Mouse (Mus musculus): Measurements from ENCODE around the gene Ankrd33. TPM values are rescaled to one million over a fixed set of nuclear protein-coding genes. Genes with fewer than 3 reads are reported as not detected.

The Ankrd33 gene
- polyA plus RNA-seq, 1 experiment from 2014 or later = not detected

DNA sequence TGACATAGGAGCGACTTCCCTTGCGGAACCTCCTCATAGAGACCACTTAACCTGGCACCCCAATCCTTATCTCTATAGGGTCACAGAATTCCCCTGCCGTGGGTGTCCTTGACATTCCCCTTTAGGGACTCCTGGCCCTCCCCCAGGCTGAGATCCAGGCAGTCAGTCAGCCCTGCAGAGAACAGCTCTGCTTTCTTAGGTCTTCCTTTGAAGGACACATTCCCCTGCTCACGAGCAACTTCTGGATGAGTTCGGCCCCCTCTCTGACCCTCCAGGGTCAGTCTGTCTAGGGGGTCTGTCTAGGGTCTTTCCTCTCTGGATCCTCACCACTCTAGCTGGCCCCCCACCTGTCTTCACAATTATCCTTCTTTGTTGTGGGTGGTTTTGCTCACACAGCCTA is 13.9 kb downstream of the Ankrd33 start:
- Histone ChIP-seq H3K27ac (no peak overlapping the region), H3K9me3 (no peaks in the 10 kb centered on the region), H3K27me3 (replicated peaks) (peaks cover 3% of the 10 kb centered on the region; the same call in 1 of the 2 replicates), H3K4me1 (peaks cover 65% of the 10 kb centered on the region), H3K9ac (peak overlapping the region; percentile 65; the same call in 1 of the 2 replicates), H3K4me2 (peak overlapping the region; percentile 83), H3K36me3 (no peaks in the 10 kb centered on the region), H3K4me3 (replicated peaks) (peak overlapping the region; percentile 55)
- ATAC-seq (ENCODE audit: insufficient read depth, low FRiP score, low read depth) = no peak
- WGBS = 31% methylated on average over 5 of the region's 5 CpGs

DNA sequence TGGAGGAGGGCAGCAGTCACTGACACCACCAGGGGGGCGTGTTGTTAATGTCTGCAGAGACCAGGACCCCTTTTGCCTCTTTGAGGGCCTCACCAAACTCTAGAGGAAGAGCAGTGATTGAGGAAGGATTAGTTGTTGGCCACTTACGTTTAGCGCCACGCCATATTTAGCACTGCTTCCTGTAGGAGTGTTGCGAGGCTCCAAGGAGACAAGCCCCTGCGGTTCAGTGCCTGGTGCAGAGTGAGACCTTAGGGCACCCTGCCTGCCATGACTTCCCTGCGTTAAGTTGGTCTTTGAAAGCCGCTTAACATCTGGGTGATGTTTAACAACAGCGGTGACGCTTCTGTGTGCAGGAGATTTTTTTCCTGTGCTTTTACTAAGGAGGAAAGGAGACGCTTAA is 15.9 kb downstream of the Ankrd33 start:
- no peak for ATAC-seq (ENCODE audit: insufficient read depth, low FRiP score, low read depth)
- H3K27me3 ChIP-seq (replicated peaks) = peaks cover 3% of the 10 kb centered on the region; the same call in 1 of the 2 replicates
- H3K4me1 ChIP-seq = peaks cover 67% of the 10 kb centered on the region
- H3K4me3 ChIP-seq (replicated peaks) = no peak overlapping the region
- H3K4me2 ChIP-seq = peak overlapping the region; percentile 32
- H3K36me3 ChIP-seq = no peaks in the 10 kb centered on the region
- 23% methylated on average over 11 of the region's 11 CpGs for WGBS
- H3K27ac ChIP-seq = peak overlapping the region; percentile 48; the same call in 1 of the 2 replicates
- H3K9ac ChIP-seq = no peak overlapping the region
- H3K9me3 ChIP-seq = no peaks in the 10 kb centered on the region

DNA sequence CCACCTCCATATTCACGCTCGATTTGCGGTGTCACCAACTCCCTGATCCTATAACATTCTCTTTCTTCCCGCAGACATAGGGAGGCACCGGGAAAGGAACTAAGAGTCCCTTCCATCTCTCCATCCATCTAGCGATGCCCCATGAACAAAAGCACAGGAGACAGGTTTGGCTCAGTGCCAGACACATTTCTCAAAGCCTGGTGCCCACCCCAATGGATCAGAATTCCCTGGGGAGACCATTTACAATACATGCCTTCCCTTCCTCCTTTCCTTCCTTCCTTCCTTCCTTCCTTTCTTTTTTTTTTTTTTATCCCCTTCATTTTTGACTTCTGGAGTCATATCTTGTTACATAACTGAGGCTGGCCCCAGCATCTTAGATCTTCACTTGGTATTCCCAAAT is 16.5 kb downstream of the Ankrd33 start:
- Histone ChIP-seq H3K36me3 (no peaks in the 10 kb centered on the region), H3K4me2 (peak overlapping the region; percentile 32; the same call in 1 of the 2 replicates), H3K27ac (peak overlapping the region; percentile 88; the same call in 1 of the 2 replicates), H3K27me3 (replicated peaks) (peaks cover 3% of the 10 kb centered on the region; the same call in 1 of the 2 replicates), H3K4me3 (replicated peaks) (no peak overlapping the region), H3K4me1 (peaks cover 65% of the 10 kb centered on the region), H3K9me3 (no peaks in the 10 kb centered on the region), H3K9ac (no peak overlapping the region)
- ATAC-seq (ENCODE audit: insufficient read depth, low FRiP score, low read depth) = no peak
- WGBS = 60% methylated on average over 6 of the region's 6 CpGs

DNA sequence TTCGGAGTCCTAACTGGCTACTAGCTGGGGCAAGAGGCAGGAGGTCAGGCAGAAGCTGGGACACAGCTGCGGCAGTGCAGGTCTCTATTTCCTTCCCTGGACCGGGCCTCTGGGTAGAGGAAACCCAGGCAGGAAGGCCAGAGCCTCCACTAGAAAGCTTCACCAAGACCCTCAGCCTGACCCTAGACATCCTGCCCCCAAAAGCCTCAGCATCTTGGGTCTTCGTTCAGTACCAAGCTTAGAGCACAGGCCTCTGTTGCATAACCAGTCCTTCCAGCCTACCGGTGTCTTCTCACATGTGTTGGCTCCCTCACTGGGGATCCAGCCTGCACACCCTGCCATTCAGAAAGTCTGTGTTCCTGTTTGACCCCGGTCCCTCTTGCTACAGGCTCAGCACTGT is 17.2 kb downstream of the Ankrd33 start:
- Histone ChIP-seq H3K27me3 (replicated peaks) (peaks cover 3% of the 10 kb centered on the region; the same call in 1 of the 2 replicates), H3K9me3 (no peaks in the 10 kb centered on the region), H3K4me3 (replicated peaks) (no peak overlapping the region), H3K4me1 (peaks cover 63% of the 10 kb centered on the region), H3K27ac (peak overlapping the region; percentile 88), H3K9ac (no peak overlapping the region), H3K36me3 (peaks cover 7% of the 10 kb centered on the region; the same call in 1 of the 2 replicates), H3K4me2 (no peak overlapping the region)
- no peak for ATAC-seq (ENCODE audit: insufficient read depth, low FRiP score, low read depth)
- WGBS = 61% methylated on average over 6 of the region's 6 CpGs

GRCm38 (mm10) chr15:101133993-101134704 is 18.6 kb downstream of the Ankrd33 start:
- H3K27me3 ChIP-seq (replicated peaks) = peaks cover 3% of the 10 kb centered on the region; the same call in 1 of the 2 replicates
- H3K4me3 ChIP-seq (replicated peaks) = peak overlapping the region; percentile 31
- 21% methylated on average over 15 of the region's 15 CpGs for WGBS
- peaks cover 54% of the 10 kb centered on the region for H3K4me1 ChIP-seq
- peak; percentile 52; the same call in 1 of the 2 replicates for ATAC-seq (ENCODE audit: insufficient read depth, low FRiP score, low read depth)
- H3K4me2 ChIP-seq = peak overlapping the region; percentile 52
- H3K9me3 ChIP-seq = no peaks in the 10 kb centered on the region
- H3K36me3 ChIP-seq = peaks cover 8% of the 10 kb centered on the region; the same call in 1 of the 2 replicates
- H3K27ac ChIP-seq = peak overlapping the region; percentile 88
- no peak overlapping the region for H3K9ac ChIP-seq

DNA sequence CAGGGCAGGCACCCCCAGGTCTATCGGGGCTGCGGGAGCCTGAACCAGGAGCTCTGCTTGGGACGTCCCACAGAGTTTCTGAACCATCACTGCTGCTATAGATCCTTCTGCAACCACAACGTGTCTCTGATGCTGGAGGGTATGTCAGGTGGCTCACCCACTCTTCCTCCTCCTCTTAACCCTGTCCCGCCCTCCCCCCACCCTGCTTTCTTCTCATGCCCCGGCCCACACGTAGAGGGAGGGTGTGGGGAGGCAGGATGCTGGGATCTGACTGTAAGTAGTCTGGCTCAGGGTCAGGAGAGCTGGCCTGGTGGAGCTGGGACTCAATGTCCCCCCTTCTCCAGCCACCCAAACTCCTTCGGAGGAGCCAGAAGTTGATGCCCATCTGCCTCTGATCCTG is 19.9 kb downstream of the Ankrd33 start:
- Histone ChIP-seq H3K27me3 (replicated peaks) (no peaks in the 10 kb centered on the region; the same call in 1 of the 2 replicates), H3K9ac (0 out of 2 replicates have a peak overlapping the region, but pooled peaks have one; percentile 12), H3K4me3 (replicated peaks) (peak overlapping the region; percentile 31), H3K4me2 (peak overlapping the region; percentile 52), H3K27ac (peak overlapping the region; percentile 88), H3K4me1 (peaks cover 57% of the 10 kb centered on the region), H3K36me3 (peaks cover 8% of the 10 kb centered on the region; the same call in 1 of the 2 replicates), H3K9me3 (no peaks in the 10 kb centered on the region)
- no peak for ATAC-seq (ENCODE audit: insufficient read depth, low FRiP score, low read depth)
- WGBS = 47% methylated on average over 8 of the region's 8 CpGs

DNA sequence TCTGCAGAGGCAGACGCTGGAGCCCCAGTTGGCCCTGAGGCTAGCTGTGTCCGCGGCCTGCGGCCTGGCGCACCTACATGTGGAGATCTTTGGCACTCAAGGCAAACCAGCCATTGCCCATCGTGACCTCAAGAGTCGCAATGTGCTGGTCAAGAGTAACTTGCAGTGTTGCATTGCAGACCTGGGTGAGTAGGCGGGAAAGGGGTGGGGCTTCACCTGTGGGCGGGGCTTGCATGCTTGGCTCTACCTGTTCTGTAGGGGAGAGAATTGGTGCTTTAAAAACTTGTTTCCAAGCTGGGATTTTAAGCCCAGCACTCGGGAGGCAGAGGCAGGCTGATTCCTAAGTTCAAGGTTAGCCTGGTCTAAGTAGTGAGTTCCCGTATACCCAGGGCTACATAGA is 21.9 kb downstream of the Ankrd33 start:
- Histone ChIP-seq H3K9ac (no peak overlapping the region), H3K4me1 (peaks cover 50% of the 10 kb centered on the region), H3K4me2 (no peak overlapping the region), H3K9me3 (no peaks in the 10 kb centered on the region), H3K4me3 (replicated peaks) (no peak overlapping the region), H3K27ac (no peak overlapping the region), H3K27me3 (replicated peaks) (no peaks in the 10 kb centered on the region), H3K36me3 (peaks cover 8% of the 10 kb centered on the region; the same call in 1 of the 2 replicates)
- ATAC-seq (ENCODE audit: insufficient read depth, low FRiP score, low read depth) = no peak
- WGBS = 80% methylated on average over 11 of the region's 11 CpGs

GRCm38 (mm10) chr15:101138675-101139074 is 23.1 kb downstream of the Ankrd33 start:
- H3K9ac ChIP-seq = no peak overlapping the region
- H3K4me3 ChIP-seq (replicated peaks) = no peak overlapping the region
- H3K4me2 ChIP-seq = no peak overlapping the region
- H3K9me3 ChIP-seq = no peaks in the 10 kb centered on the region
- H3K4me1 ChIP-seq = peaks cover 49% of the 10 kb centered on the region
- H3K36me3 ChIP-seq = peaks cover 8% of the 10 kb centered on the region; the same call in 1 of the 2 replicates
- no peak for ATAC-seq (ENCODE audit: insufficient read depth, low FRiP score, low read depth)
- WGBS = 80% methylated on average over 3 of the region's 3 CpGs
- H3K27ac ChIP-seq = no peak overlapping the region
- H3K27me3 ChIP-seq (replicated peaks) = no peaks in the 10 kb centered on the region

DNA sequence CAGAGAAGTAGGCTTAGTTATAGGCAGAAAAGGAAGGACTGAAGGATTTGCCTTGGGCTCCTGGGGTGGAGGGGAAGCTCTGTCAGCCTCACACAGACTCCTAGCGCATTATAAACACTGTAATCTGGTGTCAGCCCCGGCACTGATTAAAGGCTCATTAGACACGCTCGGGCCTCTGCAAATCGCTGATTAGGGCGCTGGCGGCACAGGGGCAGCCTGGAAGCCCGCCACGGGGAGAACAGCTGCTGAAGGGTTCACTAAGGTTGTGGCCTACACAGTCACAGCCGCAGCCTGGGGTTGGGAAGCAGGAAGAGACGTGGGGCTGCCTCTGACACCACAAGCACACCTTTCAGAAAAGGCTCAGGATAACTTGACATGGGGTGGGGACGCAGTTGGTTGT is 24.3 kb downstream of the Ankrd33 start:
- 0 out of 2 replicates have a peak, but pooled peaks have one; percentile 10 for ATAC-seq (ENCODE audit: insufficient read depth, low FRiP score, low read depth)
- H3K9me3 ChIP-seq = no peaks in the 10 kb centered on the region
- WGBS = 25% methylated on average over 12 of the region's 12 CpGs
- H3K27ac ChIP-seq = peak overlapping the region; percentile 75; the same call in 1 of the 2 replicates
- H3K4me2 ChIP-seq = peak overlapping the region; percentile 9; the same call in 1 of the 2 replicates
- H3K4me1 ChIP-seq = peaks cover 54% of the 10 kb centered on the region
- no peak overlapping the region for H3K4me3 ChIP-seq (replicated peaks)
- H3K27me3 ChIP-seq (replicated peaks) = no peaks in the 10 kb centered on the region
- H3K36me3 ChIP-seq = peaks cover 8% of the 10 kb centered on the region; the same call in 1 of the 2 replicates
- no peak overlapping the region for H3K9ac ChIP-seq

DNA sequence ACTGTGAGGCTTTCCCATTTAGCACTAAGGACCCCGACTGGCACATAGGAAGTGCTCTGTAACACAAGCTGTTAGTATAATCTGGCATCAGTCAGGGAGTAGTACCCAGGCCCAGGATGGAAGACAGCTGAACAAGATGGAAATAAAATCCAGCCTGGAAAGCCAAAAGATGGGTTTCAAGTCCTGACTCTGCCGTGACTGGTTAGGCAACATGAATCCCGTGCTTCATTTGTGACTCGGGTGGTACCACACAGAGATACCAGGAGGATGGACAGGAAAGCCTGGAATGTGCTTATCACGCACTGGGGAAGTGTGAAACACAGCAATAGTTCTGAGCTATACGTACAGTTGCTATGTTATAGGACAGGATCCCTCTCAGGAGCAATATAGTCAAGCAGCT is 25.0 kb downstream of the Ankrd33 start:
- Histone ChIP-seq H3K27me3 (replicated peaks) (no peaks in the 10 kb centered on the region), H3K36me3 (peaks cover 8% of the 10 kb centered on the region; the same call in 1 of the 2 replicates), H3K27ac (peak overlapping the region; percentile 75), H3K4me1 (peaks cover 53% of the 10 kb centered on the region), H3K4me2 (peak overlapping the region; percentile 11), H3K4me3 (replicated peaks) (no peak overlapping the region), H3K9me3 (no peaks in the 10 kb centered on the region), H3K9ac (no peak overlapping the region)
- 48% methylated on average over 6 of the region's 6 CpGs for WGBS
- ATAC-seq (ENCODE audit: insufficient read depth, low FRiP score, low read depth) = no peak

GRCm38 (mm10) chr15:101141061-101141541 is 25.5 kb downstream of the Ankrd33 start:
- H3K27me3 ChIP-seq (replicated peaks) = no peaks in the 10 kb centered on the region
- H3K4me3 ChIP-seq (replicated peaks) = no peak overlapping the region
- H3K27ac ChIP-seq = no peak overlapping the region; the same call in 1 of the 2 replicates
- peaks cover 55% of the 10 kb centered on the region for H3K4me1 ChIP-seq
- no peak overlapping the region for H3K9ac ChIP-seq
- H3K36me3 ChIP-seq = peaks cover 8% of the 10 kb centered on the region; the same call in 1 of the 2 replicates
- H3K9me3 ChIP-seq = no peaks in the 10 kb centered on the region
- peak overlapping the region; percentile 11 for H3K4me2 ChIP-seq
- 5% methylated on average over 9 of the region's 14 CpGs for WGBS
- ATAC-seq (ENCODE audit: insufficient read depth, low FRiP score, low read depth) = peak; percentile 51

DNA sequence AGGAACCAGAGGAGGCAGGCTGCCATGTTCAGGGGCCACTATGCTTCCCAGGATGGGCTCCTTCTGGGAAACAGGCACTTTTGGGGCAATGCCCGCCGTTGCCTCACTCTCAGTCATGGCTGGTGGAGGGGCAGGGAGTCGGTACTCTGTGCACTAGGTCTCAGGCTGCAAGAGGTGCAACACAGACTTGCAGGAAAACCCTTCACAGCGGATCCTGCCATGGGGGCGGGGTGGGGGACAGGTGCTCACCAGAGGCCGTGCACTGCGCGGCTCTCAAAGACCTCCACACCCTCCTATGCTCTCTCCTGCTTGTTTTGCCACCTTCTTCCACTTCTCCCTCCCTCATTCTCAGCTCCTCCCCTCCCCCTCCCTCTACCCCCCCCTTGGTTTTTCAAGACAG is 27.1 kb downstream of the Ankrd33 start:
- peaks cover 68% of the 10 kb centered on the region for H3K4me1 ChIP-seq
- no peak overlapping the region for H3K27ac ChIP-seq
- no peaks in the 10 kb centered on the region for H3K27me3 ChIP-seq (replicated peaks)
- H3K4me3 ChIP-seq (replicated peaks) = no peak overlapping the region
- no peak for ATAC-seq (ENCODE audit: insufficient read depth, low FRiP score, low read depth)
- H3K9me3 ChIP-seq = no peaks in the 10 kb centered on the region
- no peak overlapping the region for H3K9ac ChIP-seq
- H3K36me3 ChIP-seq = 0 out of 2 replicates have a peak, but pooled peaks cover 2% of the 10 kb centered on the region
- no peak overlapping the region for H3K4me2 ChIP-seq
- WGBS = 54% methylated on average over 8 of the region's 8 CpGs
